Mouse (Mus musculus) heart, postnatal 0 days (tissue): ENCODE data around the gene Col19a1. TPM values are rescaled to one million over a fixed set of nuclear protein-coding genes. Genes with fewer than 3 reads are reported as not detected.

Source experiments
- ATAC-seq: fragments of 200-750 bp; cut with Nextera tagmentation; 2 replicates; pipeline ENCODE4 v1.8.0; 2017; ENCODE audit warnings: low read depth, moderate number of reproducible peaks, moderate library complexity; ENCODE audit not compliant: insufficient read depth
- DNase-seq: peaks from one replicate; pipeline ENCODE4 v3.0.0-alpha.2; 2016; ENCODE audit warnings: low spot score
- H3K27ac ChIP-seq: fragments of 300-500 bp; sonication (generic); 2 replicates; pipeline ENCODE4 v1.5.1; 2014; ENCODE audit warnings: low read depth, mild to moderate bottlenecking
- H3K27me3 ChIP-seq: fragments of 300-500 bp; sonication (generic); 2 replicates; pipeline ENCODE4 v1.6.1; 2014; ENCODE audit warnings: low read length, mixed read lengths; ENCODE audit not compliant: control insufficient read depth, insufficient read depth
- H3K36me3 ChIP-seq: fragments of 300-500 bp; sonication (generic); replicated peaks from 2 replicates; pipeline ENCODE4 v1.6.1; 2014; ENCODE audit warnings: low read length, mixed read lengths; ENCODE audit not compliant: control insufficient read depth, insufficient read depth
- H3K4me1 ChIP-seq: fragments of 300-500 bp; sonication (generic); 2 replicates; pipeline ENCODE4 v1.6.1; 2014; ENCODE audit warnings: antibody characterized with exemption; ENCODE audit not compliant: control insufficient read depth, insufficient read depth
- H3K4me2 ChIP-seq: fragments of 300-500 bp; sonication (generic); 2 replicates; pipeline ENCODE4 v1.6.1; 2014; ENCODE audit warnings: low read depth, mild to moderate bottlenecking, low read length, moderate library complexity
- H3K4me3 ChIP-seq: fragments of 300-500 bp; sonication (generic); 2 replicates; pipeline ENCODE4 v1.5.1; 2014; ENCODE audit warnings: low read depth, low read length
- H3K9ac ChIP-seq: fragments of 300-500 bp; sonication (generic); replicated peaks from 2 replicates; pipeline ENCODE4 v1.6.1; 2014; ENCODE audit warnings: low read depth, low read length, mixed read lengths
- H3K9me3 ChIP-seq: fragments of 300-500 bp; sonication (generic); replicated peaks from 2 replicates; pipeline ENCODE4 v1.6.1; 2016; ENCODE audit warnings: low read length; ENCODE audit not compliant: control insufficient read depth
- CTCF ChIP-seq: IDR thresholded peaks from 2 replicates; pipeline ENCODE4 v1.5.1; 2016; ENCODE audit warnings: antibody characterized with exemption, control low read depth, low read depth
- EP300 ChIP-seq: IDR thresholded peaks from 2 replicates; pipeline ENCODE4 v1.6.1; 2016; ENCODE audit warnings: antibody characterized with exemption, low read depth
- WGBS: fragments of 180-500 bp; shearing (Covaris S2); extraction: QIAGEN DNeasy Blood & Tissue Kit; methylation state at CpG from one replicate; pipeline ENCODE4 v1.1.7; 2014; 5-methylcytosine and 5-hydroxymethylcytosine counted together
- polyA plus RNA-seq: library from polyadenylated mRNA; unstranded; fragments of >200 nt; fragmentation: Nextera tagmentation; extraction: Ambion mirVana; gene quantifications from 2 replicates; pipeline ENCODE4 v1.2.1, GENCODE M21; 2015
- total RNA-seq: library from RNA; depleted of rRNA; stranded (reverse); fragments of >200 nt; gene quantifications from 2 replicates; pipeline ENCODE4 v1.2.3, GENCODE M21; 2014; ENCODE audit warnings: low replicate concordance

Col19a1 gene
- total and polyA plus RNA-seq, 2 experiments from 2014 or later, result 0.04 to 0.69 TPM

DNA sequence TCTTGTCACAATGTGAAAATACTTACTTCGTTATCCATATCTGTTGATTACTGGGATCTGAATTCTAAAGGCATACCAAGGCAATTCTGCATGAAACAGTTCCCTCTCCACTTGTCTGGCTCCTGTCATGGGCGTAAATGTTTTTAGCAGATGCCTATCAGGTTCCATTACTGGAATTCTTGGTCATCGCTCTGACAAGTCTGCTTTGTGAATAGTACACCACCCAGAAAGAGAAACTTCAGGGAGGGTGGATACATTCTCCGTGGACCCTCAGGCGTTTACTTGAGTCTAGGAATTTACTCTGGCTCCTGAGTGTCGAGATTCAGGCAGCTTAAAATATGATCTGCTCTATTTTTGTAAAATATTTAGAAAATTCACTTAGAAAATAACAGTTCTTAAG lies 75.7 kb downstream of the Col19a1 start:
- TF ChIP-seq CTCF (no peak), EP300 (no peak)
- 54% methylated on average over 6 of the region's 6 CpGs for WGBS

DNA sequence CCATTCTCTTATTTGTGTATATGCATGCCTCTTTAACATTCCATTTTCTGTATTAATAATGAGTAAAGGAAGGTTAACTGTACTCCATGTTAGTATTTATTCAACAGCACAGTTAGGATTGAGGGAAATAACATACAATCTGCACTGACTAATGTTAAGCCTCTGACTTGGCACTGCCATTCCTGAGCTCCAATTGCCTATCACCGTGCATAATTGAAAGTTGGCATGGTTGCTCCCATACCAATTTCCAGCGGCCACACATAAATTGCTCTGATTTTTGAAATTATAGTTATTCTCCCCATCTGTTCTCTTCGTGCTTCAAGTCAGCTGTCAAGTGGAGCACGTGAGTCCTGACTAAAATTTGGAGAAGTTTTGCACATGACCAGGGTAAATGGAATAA lies 91.9 kb downstream of the Col19a1 start:
- Histone ChIP-seq H3K27ac (no peak overlapping the region), H3K4me2 (no peak overlapping the region), H3K4me1 (no peaks in the 10 kb centered on the region), H3K36me3 (no peaks in the 10 kb centered on the region), H3K27me3 (no peaks in the 10 kb centered on the region), H3K9ac (no peak overlapping the region), H3K4me3 (no peak overlapping the region), H3K9me3 (no peaks in the 10 kb centered on the region)
- ATAC-seq (no peak), DNase-seq (no peak)
- no peak for TF ChIP-seq CTCF
- no peak for TF ChIP-seq EP300
- WGBS, result 79% methylated on average over 4 of the region's 4 CpGs

More for the DNA sequence above, 75.7 kb downstream of the Col19a1 start:
- Histone ChIP-seq H3K4me3 (no peak overlapping the region), H3K27ac (no peak overlapping the region), H3K4me2 (no peak overlapping the region), H3K36me3 (no peaks in the 10 kb centered on the region), H3K27me3 (no peaks in the 10 kb centered on the region), H3K9me3 (no peaks in the 10 kb centered on the region), H3K9ac (no peak overlapping the region), H3K4me1 (no peaks in the 10 kb centered on the region)
- DNase-seq, result no peak
- ATAC-seq, result no peak

DNA sequence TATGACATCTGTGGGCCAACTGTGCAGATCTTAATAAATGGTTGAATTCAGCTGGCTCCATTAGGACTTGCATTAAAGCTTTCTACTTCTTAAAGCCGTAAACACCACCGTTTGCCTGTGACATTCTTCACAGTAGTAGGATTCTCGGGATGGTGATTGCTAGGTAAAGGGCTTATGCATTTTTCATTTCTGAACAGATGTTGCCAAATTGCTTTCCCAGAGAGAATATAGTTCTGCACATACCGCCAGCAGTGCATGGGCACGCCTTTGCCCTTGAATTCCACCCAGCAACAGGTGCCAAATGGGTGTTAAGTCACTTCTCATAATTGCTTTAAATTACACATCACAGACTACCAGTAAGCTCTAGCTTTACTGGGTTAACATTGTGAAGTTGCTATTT lies 103.1 kb downstream of the Col19a1 start:
- no peak for ATAC-seq
- Histone ChIP-seq H3K4me3 (no peak overlapping the region), H3K9me3 (no peaks in the 10 kb centered on the region), H3K36me3 (no peaks in the 10 kb centered on the region), H3K9ac (no peak overlapping the region), H3K27ac (no peak overlapping the region), H3K4me2 (no peak overlapping the region), H3K4me1 (no peaks in the 10 kb centered on the region), H3K27me3 (no peaks in the 10 kb centered on the region)
- 72% methylated on average over 5 of the region's 5 CpGs for WGBS
- TF ChIP-seq EP300, result no peak
- TF ChIP-seq CTCF, result no peak
- DNase-seq, result no peak

DNA sequence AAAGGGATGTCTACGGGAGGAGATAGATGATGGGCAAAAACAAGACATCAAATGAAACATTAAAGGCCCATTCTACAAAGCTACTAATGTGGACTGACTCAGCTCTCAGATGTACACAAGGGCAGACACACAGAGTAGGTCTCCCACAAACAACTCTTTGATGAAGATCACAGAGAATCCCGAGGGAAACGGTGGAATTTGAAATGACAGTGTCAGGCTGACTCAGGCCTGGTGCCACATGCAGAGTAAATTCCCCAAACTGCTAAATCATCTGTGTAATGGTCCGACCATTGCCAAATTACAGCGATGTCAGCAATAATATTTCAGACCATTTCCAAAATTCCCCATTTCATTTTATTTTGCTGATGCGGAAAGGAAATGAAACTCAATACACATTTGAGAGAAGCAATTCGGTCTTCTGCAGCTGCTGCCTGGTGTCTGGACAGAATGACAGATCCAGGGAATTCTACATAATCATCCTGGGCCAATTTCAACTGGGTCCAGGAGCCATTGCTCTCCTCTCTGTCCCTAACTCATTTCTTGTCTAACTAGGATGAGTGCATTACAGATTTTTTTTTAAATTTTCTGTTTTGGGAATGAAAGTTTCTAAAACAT lies 116.1 kb downstream of the Col19a1 start:
- no peak for ATAC-seq
- 76% methylated on average over 7 of the region's 7 CpGs for WGBS
- Histone ChIP-seq H3K4me1 (no peaks in the 10 kb centered on the region), H3K9me3 (no peaks in the 10 kb centered on the region), H3K36me3 (no peaks in the 10 kb centered on the region), H3K27me3 (no peaks in the 10 kb centered on the region), H3K27ac (no peak overlapping the region), H3K4me2 (no peak overlapping the region), H3K4me3 (no peak overlapping the region), H3K9ac (no peak overlapping the region)
- no peak for DNase-seq
- no peak for TF ChIP-seq EP300
- no peak for TF ChIP-seq CTCF

DNA sequence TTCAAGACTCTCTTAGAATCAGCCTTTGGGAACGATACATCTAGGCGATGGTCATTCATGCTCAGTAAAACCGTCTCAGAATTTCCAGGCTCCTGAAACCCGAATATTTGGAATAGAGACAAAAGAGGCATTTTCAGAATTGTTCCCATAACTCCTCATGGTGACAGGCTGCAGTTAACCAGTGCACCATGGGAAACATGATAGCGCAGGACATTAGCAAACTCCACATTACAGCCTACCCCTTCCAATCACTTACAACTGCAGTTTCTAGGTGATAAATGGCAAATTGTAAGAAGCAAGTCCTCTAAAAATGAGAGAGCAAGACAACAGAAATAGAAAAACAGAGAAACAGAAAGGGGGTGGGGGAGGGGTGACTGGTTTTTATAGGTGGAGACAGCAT lies 116.6 kb downstream of the Col19a1 start:
- H3K4me3 ChIP-seq, result no peak overlapping the region
- no peaks in the 10 kb centered on the region for H3K27me3 ChIP-seq
- DNase-seq (no peak), ATAC-seq (no peak)
- no peaks in the 10 kb centered on the region for H3K9me3 ChIP-seq
- H3K4me1 ChIP-seq, result no peaks in the 10 kb centered on the region
- H3K9ac ChIP-seq, result no peak overlapping the region
- H3K36me3 ChIP-seq, result no peaks in the 10 kb centered on the region
- H3K4me2 ChIP-seq, result no peak overlapping the region
- no peak overlapping the region for H3K27ac ChIP-seq
- WGBS, result 79% methylated on average over 5 of the region's 5 CpGs
- no peak for TF ChIP-seq EP300
- TF ChIP-seq CTCF, result no peak

DNA sequence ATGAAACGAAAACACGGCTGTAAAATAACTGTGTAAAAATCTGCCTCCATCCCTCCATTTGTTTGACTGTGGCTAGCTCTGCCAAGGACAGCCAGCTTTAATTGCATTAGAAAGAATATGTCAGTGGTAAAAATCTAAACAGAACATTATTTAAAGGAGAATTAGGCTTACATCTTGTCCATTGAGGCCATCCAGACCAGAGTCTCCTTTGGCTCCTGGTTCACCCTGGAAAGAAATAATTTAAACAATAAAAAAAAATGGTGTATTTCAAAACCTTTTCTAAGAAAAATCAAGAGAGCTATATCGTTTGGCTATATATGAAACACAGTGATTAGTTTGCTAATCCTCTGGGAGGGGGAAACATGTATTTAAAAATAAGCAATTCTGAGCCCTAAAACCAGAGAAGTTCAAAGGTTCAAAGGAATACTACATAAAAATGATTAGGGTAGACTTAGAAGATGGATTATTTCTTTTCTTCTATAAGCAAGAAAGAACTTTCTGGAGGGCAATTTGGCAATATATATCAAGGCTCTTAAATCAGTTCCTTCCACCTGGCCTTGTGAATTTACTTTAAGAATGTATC lies 125.9 kb downstream of the Col19a1 start:
- TF ChIP-seq EP300, result no peak
- TF ChIP-seq CTCF, result no peak
- DNase-seq (no peak), ATAC-seq (no peak)
- H3K4me3 ChIP-seq, result no peak overlapping the region
- 59% methylated on average over 3 of the region's 3 CpGs for WGBS
- H3K36me3 ChIP-seq, result no peaks in the 10 kb centered on the region
- H3K27me3 ChIP-seq, result no peaks in the 10 kb centered on the region
- no peaks in the 10 kb centered on the region for H3K4me1 ChIP-seq
- H3K4me2 ChIP-seq, result no peak overlapping the region
- no peak overlapping the region for H3K27ac ChIP-seq
- no peaks in the 10 kb centered on the region for H3K9me3 ChIP-seq
- no peak overlapping the region for H3K9ac ChIP-seq
